Mouse (Mus musculus): ENCODE measurements at regions not wholly inside any gene's neighbourhood (a gene's known extent, or its start where the extent isn't known, plus 50 kb on each side); places are given as distances from the start of the nearest gene placed in this dataset.

DNA sequence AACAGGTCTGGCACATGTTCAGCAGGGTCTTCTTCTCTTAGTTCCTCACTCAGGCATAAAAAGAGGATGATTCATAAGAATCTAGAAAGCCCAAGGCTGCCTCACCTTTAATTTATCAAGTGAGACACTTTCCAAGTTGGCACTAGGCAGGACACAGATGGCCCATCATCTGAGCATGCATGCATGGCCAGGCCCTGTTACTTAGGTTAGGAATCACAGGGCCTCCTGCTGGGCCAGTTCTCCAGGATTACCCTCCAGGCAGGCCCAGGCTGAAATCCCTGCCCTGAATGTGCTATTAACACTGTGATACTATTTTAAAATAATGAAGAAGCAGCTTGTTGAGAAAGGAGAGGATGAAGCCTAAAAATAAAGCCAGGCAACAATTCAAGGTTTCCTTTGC, 304.5 kb downstream of the Elavl2 start:
- Histone ChIP-seq H3K4me1 (ENCODE audit: control insufficient read depth, insufficient read depth) (peaks cover 12% of the 10 kb centered on the region; the same call in 1 of the 2 replicates), H3K4me3 (ENCODE audit: low read depth, low read length) (no peak overlapping the region), H3K4me2 (ENCODE audit: low read depth, low read length) (no peak overlapping the region), H3K27ac (ENCODE audit: low read depth) (no peak overlapping the region), H3K9me3 (replicated peaks; ENCODE audit: control insufficient read depth, low read length) (no peaks in the 10 kb centered on the region), H3K27me3 (ENCODE audit: control insufficient read depth, insufficient read depth, low read length) (no peaks in the 10 kb centered on the region), H3K36me3 (replicated peaks; ENCODE audit: control insufficient read depth, insufficient read depth, low read length) (no peaks in the 10 kb centered on the region), H3K9ac (replicated peaks; ENCODE audit: low read depth, low read length) (no peak overlapping the region)
- ATAC-seq (ENCODE audit: insufficient read depth, low read depth) (no peak), DNase-seq (ENCODE audit: low spot score) (no peak)
- no peak for TF ChIP-seq EP300 (IDR thresholded peaks at IDR 0.05; ENCODE audit: low read depth)

DNA sequence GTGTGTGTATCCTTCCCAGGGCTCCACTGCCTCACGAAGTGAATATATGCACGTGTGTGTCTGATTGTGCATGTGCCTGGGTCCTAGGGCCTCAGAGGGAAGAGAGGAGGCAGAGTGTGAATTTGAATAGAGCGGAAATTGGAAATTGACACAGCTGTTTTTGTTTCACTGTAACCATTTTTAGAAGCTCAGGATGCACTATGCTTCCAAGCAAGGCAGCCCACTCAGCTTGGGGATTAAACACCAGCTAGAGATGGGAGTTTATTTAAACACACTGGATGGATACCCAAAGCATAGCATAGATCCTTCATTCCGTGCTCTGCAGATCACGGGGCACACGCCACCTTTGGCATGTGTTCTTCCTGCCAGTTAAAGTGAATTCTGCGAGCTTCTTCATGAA, 306.2 kb downstream of the Elavl2 start:
- DNase-seq (ENCODE audit: low spot score): no peak
- peaks cover 12% of the 10 kb centered on the region; the same call in 1 of the 2 replicates for H3K4me1 ChIP-seq (ENCODE audit: control insufficient read depth, insufficient read depth)
- 79% methylated on average over 7 of the region's 7 CpGs for WGBS
- no peaks in the 10 kb centered on the region for H3K27me3 ChIP-seq (ENCODE audit: control insufficient read depth, insufficient read depth, low read length)
- no peaks in the 10 kb centered on the region for H3K36me3 ChIP-seq (replicated peaks; ENCODE audit: control insufficient read depth, insufficient read depth, low read length)
- H3K9ac ChIP-seq (replicated peaks; ENCODE audit: low read depth, low read length): no peak overlapping the region
- H3K4me2 ChIP-seq (ENCODE audit: low read depth, low read length): no peak overlapping the region
- H3K9me3 ChIP-seq (replicated peaks; ENCODE audit: control insufficient read depth, low read length): no peaks in the 10 kb centered on the region
- no peak overlapping the region for H3K27ac ChIP-seq (ENCODE audit: low read depth)
- TF ChIP-seq EP300 (IDR thresholded peaks at IDR 0.05; ENCODE audit: low read depth) (no peak), CTCF (IDR thresholded peaks at IDR 0.05; ENCODE audit: low read depth) (no peak)
- H3K4me3 ChIP-seq (ENCODE audit: low read depth, low read length): no peak overlapping the region
- ATAC-seq (ENCODE audit: insufficient read depth, low read depth): no peak

- no peaks in the 10 kb centered on the region for H3K9me3 ChIP-seq (replicated peaks; ENCODE audit: control insufficient read depth, low read length)
- no peak overlapping the region for H3K4me2 ChIP-seq (ENCODE audit: low read depth, low read length)
- no peak overlapping the region for H3K9ac ChIP-seq (replicated peaks; ENCODE audit: low read depth, low read length)
- WGBS: 25% methylated on average over 4 of the region's 4 CpGs
- H3K27ac ChIP-seq (ENCODE audit: low read depth): no peak overlapping the region
- no peaks in the 10 kb centered on the region for H3K36me3 ChIP-seq (replicated peaks; ENCODE audit: control insufficient read depth, insufficient read depth, low read length)
- no peak; the same call in 1 of the 2 replicates for ATAC-seq (ENCODE audit: insufficient read depth, low read depth)
- peaks cover 12% of the 10 kb centered on the region; the same call in 1 of the 2 replicates for H3K4me1 ChIP-seq (ENCODE audit: control insufficient read depth, insufficient read depth)
- no peaks in the 10 kb centered on the region for H3K27me3 ChIP-seq (ENCODE audit: control insufficient read depth, insufficient read depth, low read length)
- no peak overlapping the region for H3K4me3 ChIP-seq (ENCODE audit: low read depth, low read length)
- DNase-seq (ENCODE audit: low spot score): peak; percentile 21
- TF ChIP-seq CTCF (IDR thresholded peaks at IDR 0.05; ENCODE audit: low read depth) (no peak), EP300 (IDR thresholded peaks at IDR 0.05; ENCODE audit: low read depth) (no peak)
Observed at GRCm38 (mm10) chr4:91093885-91094284, 306.7 kb downstream of the Elavl2 start.

GRCm38 (mm10) chr4:91092323-91092722, 308.3 kb downstream of the Elavl2 start:
- DNase-seq (ENCODE audit: low spot score) (no peak), ATAC-seq (ENCODE audit: insufficient read depth, low read depth) (no peak)
- 70% methylated on average over 8 of the region's 8 CpGs for WGBS
- no peak overlapping the region for H3K4me3 ChIP-seq (ENCODE audit: low read depth, low read length)
- no peaks in the 10 kb centered on the region for H3K9me3 ChIP-seq (replicated peaks; ENCODE audit: control insufficient read depth, low read length)
- no peaks in the 10 kb centered on the region for H3K36me3 ChIP-seq (replicated peaks; ENCODE audit: control insufficient read depth, insufficient read depth, low read length)
- no peak overlapping the region for H3K4me2 ChIP-seq (ENCODE audit: low read depth, low read length)
- no peak overlapping the region for H3K9ac ChIP-seq (replicated peaks; ENCODE audit: low read depth, low read length)
- H3K27ac ChIP-seq (ENCODE audit: low read depth): no peak overlapping the region
- peaks cover 12% of the 10 kb centered on the region; the same call in 1 of the 2 replicates for H3K4me1 ChIP-seq (ENCODE audit: control insufficient read depth, insufficient read depth)
- no peaks in the 10 kb centered on the region for H3K27me3 ChIP-seq (ENCODE audit: control insufficient read depth, insufficient read depth, low read length)
- TF ChIP-seq CTCF (IDR thresholded peaks at IDR 0.05; ENCODE audit: low read depth) (no peak), EP300 (IDR thresholded peaks at IDR 0.05; ENCODE audit: low read depth) (no peak)

GRCm38 (mm10) chr4:91091910-91092309, 308.7 kb downstream of the Elavl2 start:
- TF ChIP-seq EP300 (IDR thresholded peaks at IDR 0.05; ENCODE audit: low read depth) (0 out of 2 replicates have a peak, but pooled peaks have one; percentile 26), CTCF (IDR thresholded peaks at IDR 0.05; ENCODE audit: low read depth) (no peak)
- Histone ChIP-seq H3K4me2 (ENCODE audit: low read depth, low read length) (no peak overlapping the region), H3K27me3 (ENCODE audit: control insufficient read depth, insufficient read depth, low read length) (no peaks in the 10 kb centered on the region), H3K27ac (ENCODE audit: low read depth) (no peak overlapping the region), H3K4me1 (ENCODE audit: control insufficient read depth, insufficient read depth) (peaks cover 12% of the 10 kb centered on the region; the same call in 1 of the 2 replicates), H3K9me3 (replicated peaks; ENCODE audit: control insufficient read depth, low read length) (no peaks in the 10 kb centered on the region), H3K9ac (replicated peaks; ENCODE audit: low read depth, low read length) (no peak overlapping the region), H3K36me3 (replicated peaks; ENCODE audit: control insufficient read depth, insufficient read depth, low read length) (no peaks in the 10 kb centered on the region), H3K4me3 (ENCODE audit: low read depth, low read length) (no peak overlapping the region)
- no peak for ATAC-seq (ENCODE audit: insufficient read depth, low read depth)
- 34% methylated on average over 3 of the region's 3 CpGs for WGBS
- DNase-seq (ENCODE audit: low spot score): no peak

DNA sequence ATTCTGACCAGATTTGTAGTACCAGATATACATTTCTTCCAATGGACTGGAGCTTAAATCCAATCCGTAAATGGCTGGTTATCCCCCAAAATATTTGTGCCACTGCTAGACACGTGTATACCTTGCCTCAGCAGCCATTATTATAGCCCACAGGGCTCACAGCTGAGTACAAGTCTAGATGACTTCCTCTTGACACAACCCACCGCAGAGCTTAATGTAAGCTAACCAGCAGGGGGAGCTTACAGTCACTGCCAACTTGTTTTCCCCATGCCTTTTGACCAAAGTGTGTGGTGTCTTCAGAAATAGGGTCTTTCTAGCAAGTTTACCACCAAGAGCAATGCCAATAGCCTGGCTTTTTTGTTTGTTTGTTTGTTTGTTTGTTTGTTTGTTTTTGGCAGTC, 316.6 kb downstream of the Elavl2 start:
- DNase-seq (ENCODE audit: low spot score) (no peak), ATAC-seq (ENCODE audit: insufficient read depth, low read depth) (no peak)
- H3K4me2 ChIP-seq (ENCODE audit: low read depth, low read length): no peak overlapping the region
- H3K9ac ChIP-seq (replicated peaks; ENCODE audit: low read depth, low read length): no peak overlapping the region
- no peak overlapping the region for H3K27ac ChIP-seq (ENCODE audit: low read depth)
- no peaks in the 10 kb centered on the region for H3K9me3 ChIP-seq (replicated peaks; ENCODE audit: control insufficient read depth, low read length)
- no peak overlapping the region for H3K4me3 ChIP-seq (ENCODE audit: low read depth, low read length)
- 43% methylated on average over 3 of the region's 3 CpGs for WGBS
- H3K4me1 ChIP-seq (ENCODE audit: control insufficient read depth, insufficient read depth): no peaks in the 10 kb centered on the region
- no peaks in the 10 kb centered on the region for H3K36me3 ChIP-seq (replicated peaks; ENCODE audit: control insufficient read depth, insufficient read depth, low read length)
- H3K27me3 ChIP-seq (ENCODE audit: control insufficient read depth, insufficient read depth, low read length): no peaks in the 10 kb centered on the region
- TF ChIP-seq EP300 (IDR thresholded peaks at IDR 0.05; ENCODE audit: low read depth) (no peak), CTCF (IDR thresholded peaks at IDR 0.05; ENCODE audit: low read depth) (peak; percentile 54)
